Mouse (Mus musculus) myocyte (in vitro differentiated cells): Measurements from ENCODE around the gene Nup107. TPM values are rescaled to one million over a fixed set of nuclear protein-coding genes. Genes with fewer than 3 reads are reported as not detected.

Experiments used
- H3K27me3 ChIP-seq: one replicate; pipeline ENCODE4 v1.6.1; 2011; ENCODE audit not compliant: control insufficient read depth, insufficient read depth, insufficient read length
- H3K36me3 ChIP-seq: one replicate; pipeline ENCODE4 v1.6.1; 2011; ENCODE audit not compliant: control insufficient read depth, insufficient read depth
- H3K4me2 ChIP-seq: one replicate; pipeline ENCODE4 v1.6.1; 2011; ENCODE audit warnings: low read depth, control low read depth
- H3K4me3 ChIP-seq: one replicate; pipeline ENCODE4 v1.5.1; 2011; ENCODE audit warnings: mild to moderate bottlenecking, control low read depth, moderate library complexity
- H3K79me2 ChIP-seq: one replicate; pipeline ENCODE4 v1.6.1; 2011; ENCODE audit not compliant: control insufficient read depth, insufficient read depth
- H3ac ChIP-seq: one replicate; pipeline ENCODE4 v1.6.1; 2011; ENCODE audit not compliant: control insufficient read depth, insufficient read length
- CEBPB ChIP-seq: IDR thresholded peaks from 2 replicates; pipeline ENCODE4 v1.6.1; 2011; ENCODE audit warnings: mild to moderate bottlenecking, moderate library complexity; ENCODE audit not compliant: poor library complexity, insufficient read depth, severe bottlenecking
- E2F4 ChIP-seq: IDR thresholded peaks from one replicate; pipeline ENCODE4 v1.6.1; 2011; ENCODE audit warnings: mild to moderate bottlenecking, control low read depth, moderate library complexity; ENCODE audit not compliant: insufficient read depth
- MAX ChIP-seq: IDR thresholded peaks from one replicate; pipeline ENCODE4 v1.6.1; 2011; ENCODE audit warnings: low read depth, mild to moderate bottlenecking, control low read depth
- MYOD1 ChIP-seq, 3 experiments: IDR thresholded peaks; one replicate each; pipeline ENCODE4 v1.6.1; 2011; ENCODE audit warnings: control low read depth in 2 of 3, low read depth in 2 of 3, mild to moderate bottlenecking in 2 of 3, moderate library complexity in 1 of 3; ENCODE audit not compliant: insufficient read length in 2 of 3, control insufficient read depth in 1 of 3
- MYOG ChIP-seq, 3 experiments: IDR thresholded peaks; one replicate each; pipeline ENCODE4 v1.6.1; 2011; ENCODE audit warnings: control low read depth in 2 of 3, low read depth in 2 of 3, mild to moderate bottlenecking in 2 of 3; ENCODE audit not compliant: insufficient read length in 2 of 3, control insufficient read depth in 1 of 3, insufficient read depth in 1 of 3
- POLR2A ChIP-seq: IDR thresholded peaks from one replicate; pipeline ENCODE4 v1.6.1; 2011; ENCODE audit warnings: low read depth, mild to moderate bottlenecking, control low read depth, moderate library complexity; ENCODE audit not compliant: insufficient read length
- POLR2AphosphoS2 ChIP-seq: IDR thresholded peaks from one replicate; pipeline ENCODE4 v1.6.1; 2011; ENCODE audit warnings: low read depth, control low read depth; ENCODE audit not compliant: insufficient read length
- REST ChIP-seq: IDR thresholded peaks from one replicate; pipeline ENCODE4 v1.6.1; 2011; ENCODE audit warnings: mild to moderate bottlenecking, control low read depth, moderate library complexity; ENCODE audit not compliant: insufficient read depth, insufficient read length
- SRF ChIP-seq: IDR thresholded peaks from one replicate; pipeline ENCODE4 v1.6.1; 2011; ENCODE audit warnings: low read depth; ENCODE audit not compliant: control insufficient read depth, insufficient read length
- TCF12 ChIP-seq: IDR thresholded peaks from one replicate; pipeline ENCODE4 v1.6.1; 2011; ENCODE audit warnings: mild to moderate bottlenecking, control low read depth; ENCODE audit not compliant: poor library complexity, insufficient read depth, severe bottlenecking
- TCF3 ChIP-seq: IDR thresholded peaks from one replicate; pipeline ENCODE4 v1.6.1; 2011; ENCODE audit warnings: low read depth, control low read depth; ENCODE audit not compliant: insufficient read length
- USF1 ChIP-seq: IDR thresholded peaks from one replicate; pipeline ENCODE4 v1.6.1; 2011; ENCODE audit warnings: low read depth, mild to moderate bottlenecking, control low read depth, moderate library complexity
- polyA plus RNA-seq: library from polyadenylated mRNA; unstranded; fragments of >200 nt; fragmentation: generic; extraction: Trizol; gene quantifications from one replicate; pipeline ENCODE4 v1.2.1, GENCODE M21; 2012; ENCODE audit warnings: missing spikeins

The Nup107 gene
- polyA plus RNA-seq, 1 experiment = 16.8 TPM

DNA sequence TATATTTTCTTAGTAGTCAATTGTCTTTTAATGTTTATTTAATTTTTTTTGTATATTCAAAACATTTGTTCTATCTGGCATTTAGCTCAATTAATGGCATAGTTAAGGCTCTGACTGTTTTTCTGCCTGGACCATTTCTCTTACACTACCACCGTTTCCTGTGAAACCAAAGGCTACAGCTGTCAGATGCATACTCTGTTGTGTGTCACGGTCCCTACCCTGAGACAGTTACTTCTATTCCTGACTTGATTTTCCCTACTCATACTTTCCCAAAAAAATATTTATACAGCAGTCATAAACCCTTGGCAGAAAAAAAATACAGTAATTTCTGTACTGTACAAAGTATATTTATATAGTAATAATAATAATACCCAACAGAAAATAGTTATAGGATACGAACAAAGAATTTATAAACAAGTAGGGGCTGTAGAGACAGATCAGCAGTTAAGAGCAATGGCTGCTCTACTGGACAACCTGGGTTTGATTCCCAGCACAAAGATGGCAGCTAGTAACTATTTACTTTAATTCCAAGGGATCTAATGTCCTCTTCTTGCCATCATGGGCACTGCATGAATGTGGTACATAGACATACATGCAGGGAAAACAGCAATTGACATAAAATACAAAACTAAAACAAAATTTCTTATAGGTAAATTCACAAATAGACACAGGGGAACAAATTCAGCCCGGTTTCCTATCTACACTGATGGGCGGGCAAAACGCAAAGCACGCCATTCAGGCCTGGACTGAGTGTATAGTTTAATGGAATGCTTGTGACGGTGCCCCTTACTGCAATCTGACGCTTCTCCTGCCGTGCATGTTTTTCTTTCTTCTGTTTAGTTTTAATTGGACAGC is 25.0 kb downstream of the Nup107 start:
- no peak for TF ChIP-seq TCF3
- TF ChIP-seq REST = no peak
- TF ChIP-seq MYOD1 (IDR thresholded peaks at IDR 0.05; ENCODE audit: control insufficient read depth in 1 of 3, insufficient read length in 2 of 3, low read depth in 2 of 3) = no peak
- no peak for TF ChIP-seq POLR2A
- TF ChIP-seq POLR2AphosphoS2 = no peak
- no peak for TF ChIP-seq MAX
- TF ChIP-seq USF1 = no peak
- no peak for TF ChIP-seq E2F4
- TF ChIP-seq CEBPB = no peak
- TF ChIP-seq SRF = no peak
- TF ChIP-seq MYOG (IDR thresholded peaks at IDR 0.05; ENCODE audit: control insufficient read depth in 1 of 3, insufficient read depth in 1 of 3, insufficient read length in 2 of 3, low read depth in 2 of 3) = no peak
- no peak for TF ChIP-seq TCF12
- Histone ChIP-seq H3ac (no peak overlapping the region), H3K36me3 (peaks cover 56% of the 10 kb centered on the region), H3K27me3 (no peaks in the 10 kb centered on the region), H3K4me3 (no peak overlapping the region), H3K79me2 (no peaks in the 10 kb centered on the region), H3K4me2 (no peak overlapping the region)

- no peaks in the 10 kb centered on the region for H3K27me3 ChIP-seq
- peaks cover 60% of the 10 kb centered on the region for H3K36me3 ChIP-seq
- no peak overlapping the region for H3K4me3 ChIP-seq
- no peak for TF ChIP-seq SRF
- TF ChIP-seq E2F4 = no peak
- no peak for TF ChIP-seq MYOD1 (IDR thresholded peaks at IDR 0.05; ENCODE audit: control insufficient read depth in 1 of 3, insufficient read length in 2 of 3, low read depth in 2 of 3)
- no peak for TF ChIP-seq MYOG (IDR thresholded peaks at IDR 0.05; ENCODE audit: control insufficient read depth in 1 of 3, insufficient read depth in 1 of 3, insufficient read length in 2 of 3, low read depth in 2 of 3)
- no peak for TF ChIP-seq TCF3
- TF ChIP-seq POLR2A = no peak
- TF ChIP-seq POLR2AphosphoS2 = no peak
- no peak for TF ChIP-seq MAX
- no peak for TF ChIP-seq USF1
- TF ChIP-seq REST = no peak
- no peak for TF ChIP-seq CEBPB
- no peak for TF ChIP-seq TCF12
- H3K4me2 ChIP-seq = no peak overlapping the region
- no peak overlapping the region for H3ac ChIP-seq
- H3K79me2 ChIP-seq = no peaks in the 10 kb centered on the region
Measured at GRCm38 (mm10) chr10:117766896-117767160, 25.7 kb downstream of the Nup107 start.

DNA sequence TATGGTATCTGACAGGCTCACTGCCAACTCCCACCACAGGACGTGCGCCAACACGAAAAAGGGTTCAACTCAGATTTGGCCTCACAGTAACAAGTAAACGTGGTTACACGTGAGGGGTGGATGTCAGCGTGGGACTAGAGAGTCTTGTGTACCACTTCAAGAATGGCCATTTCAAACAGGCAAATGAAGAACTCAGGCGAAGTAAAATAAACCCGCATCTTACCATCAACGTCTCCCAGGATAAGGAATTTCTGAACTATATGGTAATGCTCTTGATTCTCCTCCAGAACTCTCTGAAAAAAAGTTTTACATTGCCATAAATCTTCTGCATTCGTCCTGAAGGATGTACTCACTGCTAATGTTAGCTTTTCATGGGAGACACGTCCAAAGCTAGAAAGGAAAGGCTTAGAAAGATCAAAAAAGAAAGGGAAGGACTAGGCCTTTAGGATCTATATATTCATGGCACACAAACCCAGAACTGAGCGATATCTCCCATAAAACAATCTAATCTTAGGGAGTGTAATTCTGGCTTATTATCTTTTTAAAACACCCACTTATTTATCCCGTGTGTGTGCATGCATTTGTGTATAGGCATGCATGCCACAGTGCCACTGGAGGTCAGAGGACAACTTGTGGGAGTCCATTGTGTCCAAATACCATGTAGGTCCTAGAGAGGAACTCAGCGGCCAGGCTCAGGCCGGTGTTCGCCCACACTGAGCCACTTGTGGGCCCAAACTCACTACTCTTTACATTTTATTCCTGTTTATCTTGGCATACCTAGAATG is 26.2 kb downstream of the Nup107 start:
- no peak overlapping the region for H3ac ChIP-seq
- no peak overlapping the region for H3K4me3 ChIP-seq
- H3K27me3 ChIP-seq = no peaks in the 10 kb centered on the region
- H3K79me2 ChIP-seq = no peaks in the 10 kb centered on the region
- peaks cover 61% of the 10 kb centered on the region for H3K36me3 ChIP-seq
- no peak for TF ChIP-seq REST
- no peak overlapping the region for H3K4me2 ChIP-seq

GRCm38 (mm10) chr10:117765116-117765894 is 27.2 kb downstream of the Nup107 start:
- no peak for TF ChIP-seq POLR2AphosphoS2
- no peak for TF ChIP-seq TCF3
- TF ChIP-seq REST = no peak
- TF ChIP-seq SRF = no peak
- TF ChIP-seq MAX = no peak
- TF ChIP-seq MYOD1 (IDR thresholded peaks at IDR 0.05; ENCODE audit: control insufficient read depth in 1 of 3, insufficient read length in 2 of 3, low read depth in 2 of 3) = no peak
- TF ChIP-seq TCF12 = no peak
- Histone ChIP-seq H3K79me2 (no peaks in the 10 kb centered on the region), H3K4me3 (no peak overlapping the region), H3K36me3 (peaks cover 59% of the 10 kb centered on the region), H3ac (no peak overlapping the region), H3K4me2 (no peak overlapping the region), H3K27me3 (no peaks in the 10 kb centered on the region)

- Histone ChIP-seq H3ac (no peak overlapping the region), H3K79me2 (no peaks in the 10 kb centered on the region), H3K36me3 (peaks cover 65% of the 10 kb centered on the region), H3K4me3 (no peak overlapping the region), H3K27me3 (no peaks in the 10 kb centered on the region), H3K4me2 (no peak overlapping the region)
- TF ChIP-seq TCF12 (no peak), MYOD1 (IDR thresholded peaks at IDR 0.05; ENCODE audit: control insufficient read depth in 1 of 3, insufficient read length in 2 of 3, low read depth in 2 of 3) (no peak), POLR2A (no peak), POLR2AphosphoS2 (no peak), MYOG (IDR thresholded peaks at IDR 0.05; ENCODE audit: control insufficient read depth in 1 of 3, insufficient read depth in 1 of 3, insufficient read length in 2 of 3, low read depth in 2 of 3) (no peak), REST (no peak), MAX (no peak), TCF3 (no peak), USF1 (no peak), E2F4 (no peak), CEBPB (no peak), SRF (no peak)
Measured at GRCm38 (mm10) chr10:117764598-117764997, 27.9 kb downstream of the Nup107 start.
